In genomic region chr8:119656709-119657464, GRCm38 (mm10) we compare ENCODE assay signal across 9 mouse cellular contexts. TPM values are rescaled to one million over a fixed set of nuclear protein-coding genes. Genes with fewer than 3 reads are reported as not detected.
DNase-seq lines count a peak whose midpoint lies in the region; ATAC-seq and TF ChIP-seq lines count a peak whose summit lies in the region.
"Had no signal": no experiment of that assay in that cellular context is flagged by ENCODE, and none has a peak within 500 bp of the region (broad histone marks: within the 10 kb centered on the region; RNA-seq: fewer than 3 reads in every experiment).

No protein-coding gene starts in this region.

- H3K9ac ChIP-seq in heart, postnatal 0 days (replicated peaks; ENCODE audit: low read depth, low read length) = no peak overlapping the region
- no peak overlapping the region for H3K9ac ChIP-seq in lung, postnatal 0 days (replicated peaks; ENCODE audit: low read depth)
- no peak overlapping the region for H3K9ac ChIP-seq in forebrain, embryonic 13.5 days
- H3K9ac ChIP-seq: hindbrain, embryonic 15.5 days had no signal

- H3ac ChIP-seq in C2C12 (ENCODE audit: control insufficient read depth, insufficient read length, low read depth) = no peak overlapping the region

- H3K36me3 ChIP-seq in heart, postnatal 0 days (replicated peaks; ENCODE audit: control insufficient read depth, insufficient read depth, low read length) = no peaks in the 10 kb centered on the region
- no peaks in the 10 kb centered on the region for H3K36me3 ChIP-seq in C2C12 (ENCODE audit: control insufficient read depth, insufficient read depth)
- H3K36me3 ChIP-seq in lung, postnatal 0 days (ENCODE audit: insufficient read depth, low read length) = no peaks in the 10 kb centered on the region
- H3K36me3 ChIP-seq in forebrain, embryonic 13.5 days (ENCODE audit: poor library complexity, severe bottlenecking) = no peaks in the 10 kb centered on the region
- H3K36me3 ChIP-seq: hindbrain, embryonic 15.5 days had no signal

- no peaks in the 10 kb centered on the region for H3K27me3 ChIP-seq in heart, postnatal 0 days (ENCODE audit: control insufficient read depth, insufficient read depth, low read length)
- H3K27me3 ChIP-seq in C2C12 (ENCODE audit: control insufficient read depth, insufficient read depth, insufficient read length) = peaks cover 22% of the 10 kb centered on the region
- H3K27me3 ChIP-seq in lung, postnatal 0 days (replicated peaks; ENCODE audit: insufficient read depth, low read length) = no peaks in the 10 kb centered on the region
- H3K27me3 ChIP-seq in forebrain, embryonic 13.5 days = no peaks in the 10 kb centered on the region; the same call in 1 of the 2 replicates
- H3K27me3 ChIP-seq: hindbrain, embryonic 15.5 days had no signal

- H3K4me1 ChIP-seq in heart, postnatal 0 days (ENCODE audit: control insufficient read depth, insufficient read depth) = peaks cover 11% of the 10 kb centered on the region; the same call in 1 of the 2 replicates
- no peaks in the 10 kb centered on the region for H3K4me1 ChIP-seq in lung, postnatal 0 days (ENCODE audit: insufficient read depth, low read depth, low read length)
- H3K4me1 ChIP-seq in forebrain, embryonic 13.5 days = peaks cover 6% of the 10 kb centered on the region

- no peaks in the 10 kb centered on the region for H3K79me2 ChIP-seq in C2C12 (ENCODE audit: control insufficient read depth, insufficient read depth)

- no peak overlapping the region for H3K4me3 ChIP-seq in heart, postnatal 0 days (ENCODE audit: low read depth, low read length)
- H3K4me3 ChIP-seq in C2C12 (ENCODE audit: insufficient read depth, poor library complexity, severe bottlenecking) = no peak overlapping the region
- no peak overlapping the region for H3K4me3 ChIP-seq in lung, postnatal 0 days (ENCODE audit: low read depth, low read length)
- no peak overlapping the region for H3K4me3 ChIP-seq in forebrain, embryonic 13.5 days
- H3K4me3 ChIP-seq: hindbrain, embryonic 15.5 days had no signal

- no peak overlapping the region for H3K27ac ChIP-seq in heart, postnatal 0 days (ENCODE audit: low read depth)
- no peak overlapping the region for H3K27ac ChIP-seq in lung, postnatal 0 days (ENCODE audit: low read length)
- H3K27ac ChIP-seq in forebrain, embryonic 13.5 days = no peak overlapping the region
- H3K27ac ChIP-seq: hindbrain, embryonic 15.5 days had no signal

- peak; percentile 52; the same call in 1 of the 2 replicates for ATAC-seq in heart, postnatal 0 days (ENCODE audit: insufficient read depth, low read depth)
- ATAC-seq in lung, postnatal 0 days = peak; percentile 48
- ATAC-seq in forebrain, embryonic 13.5 days = no peak
- ATAC-seq in erythroblast, adult 5-6 weeks (replicated peaks; ENCODE audit: low FRiP score, poor library complexity, severe bottlenecking) = no peak

- no peak for TF ChIP-seq EP300 in heart, postnatal 0 days (IDR thresholded peaks at IDR 0.05; ENCODE audit: low read depth)
- no peak for TF ChIP-seq EP300 in lung, postnatal 0 days (IDR thresholded peaks at IDR 0.05)

- TF ChIP-seq POLR2A in brain, embryonic 14.5 days (IDR thresholded peaks at IDR 0.05; ENCODE audit: borderline replicate concordance, extremely low read depth, insufficient read depth, insufficient read length, poor library complexity, severe bottlenecking) = no peak

- no peaks in the 10 kb centered on the region for H3K9me3 ChIP-seq in heart, postnatal 0 days (replicated peaks; ENCODE audit: control insufficient read depth, low read length)
- H3K9me3 ChIP-seq in lung, postnatal 0 days (ENCODE audit: low read length) = no peaks in the 10 kb centered on the region
- 0 out of 2 replicates have a peak, but pooled peaks cover 3% of the 10 kb centered on the region for H3K9me3 ChIP-seq in forebrain, embryonic 13.5 days (replicated peaks)
- H3K9me3 ChIP-seq: hindbrain, embryonic 15.5 days had no signal

- no peaks in the 10 kb centered on the region for H3K79me3 ChIP-seq in C2C12 (ENCODE audit: low read depth)

- 34% methylated on average over 5 of the region's 5 CpGs for WGBS in heart, postnatal 0 days
- WGBS in lung, postnatal 0 days = 37% methylated on average over 5 of the region's 5 CpGs
- WGBS in forebrain, embryonic 13.5 days = 57% methylated on average over 5 of the region's 5 CpGs

- DNase-seq in heart, postnatal 0 days (ENCODE audit: low spot score) = peak; percentile 24
- no peak for DNase-seq in heart, adult 8-10 months (ENCODE audit: low spot score)
- DNase-seq in brain, embryonic 14.5 days (ENCODE audit: low read depth) = no peak
- peak; percentile 65 for DNase-seq in lung, postnatal 0 days (ENCODE audit: low spot score)
- DNase-seq in right cerebral cortex, postnatal 4 days = no peak

- TF ChIP-seq CTCF in heart, postnatal 0 days (IDR thresholded peaks at IDR 0.05; ENCODE audit: low read depth) = peak; percentile 64
- no peak for TF ChIP-seq CTCF in C2C12 (IDR thresholded peaks at IDR 0.05; ENCODE audit: control insufficient read depth, insufficient read depth, insufficient read length)
- peak; percentile 24; the same call in 1 of the 2 replicates for TF ChIP-seq CTCF in brain, embryonic 14.5 days (IDR thresholded peaks at IDR 0.05; ENCODE audit: borderline replicate concordance, extremely low read depth, insufficient read depth, insufficient read length)
- peak; percentile 70 for TF ChIP-seq CTCF in lung, postnatal 0 days (IDR thresholded peaks at IDR 0.05)

- no peak overlapping the region for H3K4me2 ChIP-seq in heart, postnatal 0 days (ENCODE audit: low read depth, low read length)
- no peak overlapping the region for H3K4me2 ChIP-seq in lung, postnatal 0 days (replicated peaks; ENCODE audit: low read depth, low read length)
- H3K4me2 ChIP-seq in forebrain, embryonic 13.5 days = no peak overlapping the region
- H3K4me2 ChIP-seq: hindbrain, embryonic 15.5 days had no signal

RNA-seq across cellular contexts. Expression of gene Wfdc1, which starts 9.3 kb away (rescaled TPM):
- total RNA-seq in heart, postnatal 0 days (2014; rRNA removed; ENCODE audit: low replicate concordance) = 44.1 and 55.0 TPM in 2 replicates
- polyA plus RNA-seq in heart, postnatal 0 days (2015; fragmentation: Nextera tagmentation; extraction: Ambion mirVana) = 21.0 and 22.4 TPM in 2 replicates
- total RNA-seq in heart, adult 8-10 months (2022) = 10 to 100 TPM; 22.2 to 32.4 (median 25.2) TPM
- not detected for polyA plus RNA-seq in C2C12 (2012; fragmentation: generic; extraction: Trizol)
- polyA plus RNA-seq in brain, embryonic 14.5 days (2012; rRNA removed) = 3.1 TPM in 2 replicates
- 130 and 164 TPM in 2 replicates for polyA plus RNA-seq in lung, postnatal 0 days (2015; fragmentation: Nextera tagmentation; extraction: Ambion mirVana)
- polyA plus RNA-seq in forebrain, embryonic 13.5 days (2015; fragmentation: Nextera tagmentation; extraction: Ambion mirVana) = 0.76 and 1.7 TPM in 2 replicates
- total RNA-seq in erythroblast, adult 5-6 weeks (2015; ENCODE audit: low replicate concordance) = not detected in 2 replicates
- total RNA-seq in erythroblast, adult 5-6 weeks (2017; ENCODE audit: low replicate concordance) = not detected in 2 replicates

RNA-seq across cellular contexts. Expression of gene Kcng4, which starts 21.4 kb away (rescaled TPM):
- not detected in 2 replicates for total RNA-seq in heart, postnatal 0 days (2014; rRNA removed; ENCODE audit: low replicate concordance)
- 0.04 and 0.10 TPM in 2 replicates for polyA plus RNA-seq in heart, postnatal 0 days (2015; fragmentation: Nextera tagmentation; extraction: Ambion mirVana)
- total RNA-seq in heart, adult 8-10 months (2022) = under 1 TPM in 2 of 4 experiments, not detected in 2; 0.09 to 0.12 TPM
- polyA plus RNA-seq in C2C12 (2012; fragmentation: generic; extraction: Trizol) = not detected
- 0.14 and 0.23 TPM in 2 replicates for polyA plus RNA-seq in brain, embryonic 14.5 days (2012; rRNA removed)
- polyA plus RNA-seq in lung, postnatal 0 days (2015; fragmentation: Nextera tagmentation; extraction: Ambion mirVana) = 0.07 and 0.08 TPM in 2 replicates
- 0.17 TPM in 1 of 2 replicates, not detected in the other for polyA plus RNA-seq in forebrain, embryonic 13.5 days (2015; fragmentation: Nextera tagmentation; extraction: Ambion mirVana)
- not detected in 2 replicates for total RNA-seq in erythroblast, adult 5-6 weeks (2015; ENCODE audit: low replicate concordance)
- total RNA-seq in erythroblast, adult 5-6 weeks (2017; ENCODE audit: low replicate concordance) = not detected in 2 replicates

RNA-seq across cellular contexts. Expression of gene Atp2c2, which starts 42.9 kb away (rescaled TPM):
- total RNA-seq in heart, postnatal 0 days (2014; rRNA removed; ENCODE audit: low replicate concordance) = not detected in 2 replicates
- polyA plus RNA-seq in heart, postnatal 0 days (2015; fragmentation: Nextera tagmentation; extraction: Ambion mirVana) = 0.12 and 0.21 TPM in 2 replicates
- under 1 TPM in 1 of 4 experiments, not detected in 3; 0.11 TPM for total RNA-seq in heart, adult 8-10 months (2022)
- polyA plus RNA-seq in C2C12 (2012; fragmentation: generic; extraction: Trizol) = 0.02 TPM
- polyA plus RNA-seq in brain, embryonic 14.5 days (2012; rRNA removed) = 0.24 and 0.38 TPM in 2 replicates
- 1.5 and 2.1 TPM in 2 replicates for polyA plus RNA-seq in lung, postnatal 0 days (2015; fragmentation: Nextera tagmentation; extraction: Ambion mirVana)
- not detected in 2 replicates for polyA plus RNA-seq in forebrain, embryonic 13.5 days (2015; fragmentation: Nextera tagmentation; extraction: Ambion mirVana)
- total RNA-seq in erythroblast, adult 5-6 weeks (2015; ENCODE audit: low replicate concordance) = not detected in 2 replicates
- total RNA-seq in erythroblast, adult 5-6 weeks (2017; ENCODE audit: low replicate concordance) = not detected in 2 replicates

RNA-seq across cellular contexts. Expression of gene Adad2, which starts 44.3 kb away (rescaled TPM):
- not detected in 2 replicates for total RNA-seq in heart, postnatal 0 days (2014; rRNA removed; ENCODE audit: low replicate concordance)
- polyA plus RNA-seq in heart, postnatal 0 days (2015; fragmentation: Nextera tagmentation; extraction: Ambion mirVana) = not detected in 2 replicates
- not detected for total RNA-seq in heart, adult 8-10 months (2022)
- polyA plus RNA-seq in C2C12 (2012; fragmentation: generic; extraction: Trizol) = not detected
- 0.12 and 0.25 TPM in 2 replicates for polyA plus RNA-seq in brain, embryonic 14.5 days (2012; rRNA removed)
- not detected in 2 replicates for polyA plus RNA-seq in lung, postnatal 0 days (2015; fragmentation: Nextera tagmentation; extraction: Ambion mirVana)
- not detected in 2 replicates for polyA plus RNA-seq in forebrain, embryonic 13.5 days (2015; fragmentation: Nextera tagmentation; extraction: Ambion mirVana)
- total RNA-seq in erythroblast, adult 5-6 weeks (2015; ENCODE audit: low replicate concordance) = not detected in 2 replicates
- not detected in 2 replicates for total RNA-seq in erythroblast, adult 5-6 weeks (2017; ENCODE audit: low replicate concordance)

RNA-seq across cellular contexts. Expression of gene Taf1c, which starts 51.9 kb away (rescaled TPM):
- total RNA-seq in heart, postnatal 0 days (2014; rRNA removed; ENCODE audit: low replicate concordance) = 5.3 and 5.6 TPM in 2 replicates
- polyA plus RNA-seq in heart, postnatal 0 days (2015; fragmentation: Nextera tagmentation; extraction: Ambion mirVana) = 3.4 and 3.7 TPM in 2 replicates
- total RNA-seq in heart, adult 8-10 months (2022) = 1 to 10 TPM; 3.4 to 4.4 (median 4.0) TPM
- polyA plus RNA-seq in C2C12 (2012; fragmentation: generic; extraction: Trizol) = 8.1 TPM
- polyA plus RNA-seq in brain, embryonic 14.5 days (2012; rRNA removed) = 24.0 and 36.7 TPM in 2 replicates
- 5.6 and 5.7 TPM in 2 replicates for polyA plus RNA-seq in lung, postnatal 0 days (2015; fragmentation: Nextera tagmentation; extraction: Ambion mirVana)
- polyA plus RNA-seq in forebrain, embryonic 13.5 days (2015; fragmentation: Nextera tagmentation; extraction: Ambion mirVana) = 15.2 and 16.8 TPM in 2 replicates
- total RNA-seq in erythroblast, adult 5-6 weeks (2015; ENCODE audit: low replicate concordance) = 2.5 and 8.3 TPM in 2 replicates
- 2.5 and 3.7 TPM in 2 replicates for total RNA-seq in erythroblast, adult 5-6 weeks (2017; ENCODE audit: low replicate concordance)

Comparison
In these comparisons a context has a peak if more than half of its experiments do, and no peak if none do; other contexts are left out.
1. DNase-seq: peak in heart, postnatal 0 days (single experiment) and lung, postnatal 0 days (single experiment); none in heart, adult 8-10 months (single experiment), brain, embryonic 14.5 days (single experiment) and right cerebral cortex, postnatal 4 days (single experiment).
2. ATAC-seq: peak in heart, postnatal 0 days (single experiment) and lung, postnatal 0 days (single experiment); none in forebrain, embryonic 13.5 days (single experiment) and erythroblast, adult 5-6 weeks (single experiment).